Mouse (Mus musculus) liver, embryonic 14.5 days (tissue): Measurements from ENCODE around the gene Slc35e2. TPM values are rescaled to one million over a fixed set of nuclear protein-coding genes. Genes with fewer than 3 reads are reported as not detected.
"Not testable (repeated sequence)": the region's sequence is repeated elsewhere in the genome, so short reads cannot be mapped to it uniquely, and the experiment has no call there.

Experiments
- ATAC-seq: fragments of 200-750 bp; cut with Nextera tagmentation; 2 replicates; pipeline ENCODE4 v1.8.0; 2017; ENCODE audit warnings: moderate number of reproducible peaks, mild to moderate bottlenecking, moderate library complexity; ENCODE audit not compliant: insufficient read depth
- DNase-seq, 3 experiments: peaks; one replicate each; pipeline ENCODE4 v3.0.0-alpha.2; 2012 to 2013; ENCODE audit warnings: low read depth in 3 of 3, low spot score in 3 of 3
- H3K27ac ChIP-seq: fragments of 300-500 bp; sonication (generic); 2 replicates; pipeline ENCODE4 v1.5.1; 2014; ENCODE audit warnings: moderate library complexity, mild to moderate bottlenecking, control low read depth, inconsistent platforms
- H3K27me3 ChIP-seq: fragments of 300-500 bp; sonication (generic); 2 replicates; pipeline ENCODE4 v1.6.1; 2014; ENCODE audit warnings: mild to moderate bottlenecking, low read length, moderate library complexity; ENCODE audit not compliant: control insufficient read depth, insufficient read depth
- H3K36me3 ChIP-seq: fragments of 300-500 bp; sonication (generic); replicated peaks from 2 replicates; pipeline ENCODE4 v1.6.1; 2014; ENCODE audit warnings: low read depth; ENCODE audit not compliant: control insufficient read depth, insufficient read depth
- H3K4me1 ChIP-seq, 2 experiments: fragments of 200-500 bp in 1 of 2; fragments of 300-500 bp in 1 of 2; sonication (generic) in 1 of 2; replicated peaks; 2 replicates each; pipeline ENCODE4 v1.6.1; 2012 to 2014; ENCODE audit warnings: antibody characterized with exemption in 1 of 2, inconsistent platforms in 1 of 2, low read length in 1 of 2; ENCODE audit not compliant: control insufficient read depth in 2 of 2, insufficient read depth in 2 of 2
- H3K4me2 ChIP-seq: fragments of 300-500 bp; sonication (generic); 2 replicates; pipeline ENCODE4 v1.6.1; 2014; ENCODE audit warnings: low read depth, mild to moderate bottlenecking, control low read depth, moderate library complexity
- H3K4me3 ChIP-seq, 2 experiments: fragments of 200-500 bp in 1 of 2; fragments of 300-500 bp in 1 of 2; sonication (generic) in 1 of 2; 2 replicates each; pipeline ENCODE4 v1.5.1; 2012 to 2014; ENCODE audit warnings: low read depth in 2 of 2, low read length in 2 of 2, mild to moderate bottlenecking in 2 of 2, control low read depth in 1 of 2, inconsistent platforms in 1 of 2, moderate library complexity in 1 of 2; ENCODE audit not compliant: insufficient read depth in 1 of 2
- H3K9ac ChIP-seq: fragments of 300-500 bp; sonication (generic); replicated peaks from 2 replicates; pipeline ENCODE4 v1.6.1; 2014; ENCODE audit warnings: mild to moderate bottlenecking, control low read depth, moderate library complexity
- H3K9me3 ChIP-seq: fragments of 300-500 bp; sonication (generic); 2 replicates; pipeline ENCODE4 v1.6.1; 2016; ENCODE audit warnings: low read length, mixed read lengths; ENCODE audit not compliant: control insufficient read depth
- CTCF ChIP-seq: IDR thresholded peaks from 2 replicates; pipeline ENCODE4 v1.5.1; 2016; ENCODE audit warnings: antibody characterized with exemption, low read depth, control low read depth
- EP300 ChIP-seq: IDR thresholded peaks from 2 replicates; pipeline ENCODE4 v1.6.1; 2016; ENCODE audit warnings: antibody characterized with exemption, low read depth
- WGBS: fragments of 180-500 bp; shearing (Covaris S2); extraction: QIAGEN DNeasy Blood & Tissue Kit; methylation state at CpG from one replicate; pipeline ENCODE4 v1.1.7; 2014; ENCODE audit not compliant: insufficient replicate concordance; 5-methylcytosine and 5-hydroxymethylcytosine counted together
- polyA plus RNA-seq, 2 experiments: library from polyadenylated mRNA; depleted of rRNA in 1 of 2; stranded (reverse) in 1 of 2; unstranded in 1 of 2; fragments of >200 nt; fragmentation: Nextera tagmentation in 1 of 2; extraction: Ambion mirVana in 1 of 2; gene quantifications; 2 replicates each; pipeline versions ENCODE4 v1.2.1 to v1.2.3; 2012 to 2014

Gene Slc35e2
- polyA plus RNA-seq, 2 experiments = 4.1 to 6.7 TPM

- peak within 1 kb of the TSS; percentile 87 for H3K9ac ChIP-seq
- H3K9me3 ChIP-seq = no peaks in the 10 kb centered on the region
- TF ChIP-seq EP300 (no peak), CTCF (no peak)
- peak within 1 kb of the TSS; percentile 97 for H3K4me2 ChIP-seq
- peaks cover 2 to 5% of the 10 kb centered on the region in 2 experiments for H3K4me1 ChIP-seq
- no peaks in the 10 kb centered on the region for H3K27me3 ChIP-seq
- peaks cover 31% of the 10 kb centered on the region for H3K36me3 ChIP-seq
- ATAC-seq (peak; percentile 100), DNase-seq (peak; percentile 98)
- peak within 1 kb of the TSS; percentile 95 for H3K27ac ChIP-seq
- WGBS = under 1% methylated on average over 84 of the region's 84 CpGs
- H3K4me3 ChIP-seq = peak within 1 kb of the TSS; percentile 80 to 88
Observed at GRCm38 (mm10) chr4:155624338-155625291, 23.4 kb downstream of the Slc35e2 start, which contains the start of gene Cdk11b. Cdk11b (plus strand) TSS chr4:155624854.

DNA sequence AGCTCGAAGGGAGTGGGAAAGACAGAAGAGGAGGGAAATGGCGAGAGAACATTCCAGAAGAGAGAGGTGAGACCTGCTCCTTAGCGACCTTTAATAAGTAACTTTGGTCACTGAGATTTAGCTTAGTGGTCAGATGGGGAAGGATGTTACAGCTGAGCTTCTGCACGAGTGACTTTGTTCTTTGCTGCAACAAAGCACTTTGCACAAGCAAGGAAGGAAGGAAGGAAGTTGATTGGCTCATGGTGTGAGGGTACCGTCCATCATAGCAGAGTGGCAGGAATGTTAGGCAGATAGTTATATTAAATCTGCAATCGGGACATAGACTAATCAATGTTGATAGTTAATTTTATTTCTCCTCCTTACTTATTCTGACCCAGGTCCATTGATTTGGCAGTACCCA lies 29.1 kb downstream of the Slc35e2 start:
- Histone ChIP-seq H3K9me3 (no peaks in the 10 kb centered on the region), H3K9ac (no peak overlapping the region), H3K4me3 (no peak overlapping the region), H3K27ac (no peak overlapping the region), H3K4me2 (no peak overlapping the region), H3K4me1 (no peaks in the 10 kb centered on the region; a peak in 1 of 4 replicates), H3K27me3 (no peaks in the 10 kb centered on the region), H3K36me3 (peaks cover 52% of the 10 kb centered on the region)
- ATAC-seq (no peak), DNase-seq (no peak)
- WGBS = 69% methylated on average over 6 of the region's 6 CpGs
- TF ChIP-seq EP300 (no peak), CTCF (no peak)

DNA sequence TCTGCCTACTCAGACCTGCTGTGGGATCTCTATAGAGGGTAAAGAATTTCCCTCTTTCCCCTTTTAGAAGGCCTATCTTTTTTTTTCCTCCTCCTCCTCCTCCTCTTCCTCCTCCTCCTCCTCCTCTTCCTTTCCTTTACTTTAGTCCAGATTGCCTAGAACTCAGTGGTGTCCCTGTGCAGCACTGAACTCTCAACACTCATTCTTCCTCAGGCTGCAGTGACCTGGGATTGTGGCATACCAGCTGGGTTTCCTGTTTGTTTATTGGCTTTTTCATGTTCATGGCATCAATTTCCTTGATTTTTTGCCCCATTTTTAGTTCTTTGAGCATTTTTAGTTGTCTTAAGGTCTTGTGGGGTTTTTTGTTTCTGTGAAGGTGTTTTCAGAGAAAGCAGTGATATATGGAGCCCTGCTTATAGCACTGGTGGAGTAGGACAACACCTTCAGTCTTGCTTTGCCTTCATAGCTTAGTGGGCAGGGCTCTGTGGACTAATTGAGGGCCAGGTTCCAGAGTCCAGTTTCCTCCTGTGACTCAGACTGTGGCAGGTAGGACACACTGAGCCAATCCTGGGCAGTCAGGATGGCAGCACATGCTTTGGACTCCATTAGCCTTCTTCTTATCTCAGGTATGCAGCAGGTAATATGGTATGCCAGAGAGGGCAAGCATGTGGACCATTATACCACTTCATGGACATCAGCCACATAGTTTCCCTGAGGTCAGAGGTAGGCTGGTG lies 34.7 kb downstream of the Slc35e2 start:
- no peak overlapping the region for H3K9ac ChIP-seq
- no peak for ATAC-seq
- H3K36me3 ChIP-seq = peaks cover 53% of the 10 kb centered on the region
- H3K27me3 ChIP-seq = no peaks in the 10 kb centered on the region
- DNase-seq = no peak
- TF ChIP-seq CTCF (no peak), EP300 (no peak)
- no peak overlapping the region for H3K4me2 ChIP-seq
- no peak overlapping the region for H3K4me3 ChIP-seq
- H3K9me3 ChIP-seq = no peaks in the 10 kb centered on the region
- H3K27ac ChIP-seq = no peak overlapping the region
- no peaks in the 10 kb centered on the region for H3K4me1 ChIP-seq

- DNase-seq = no peak
- H3K4me1 ChIP-seq = no peaks in the 10 kb centered on the region
- 87% methylated on average over 1 of the region's 1 CpGs for WGBS
- H3K9ac ChIP-seq = no peak overlapping the region
- H3K36me3 ChIP-seq = peaks cover 54% of the 10 kb centered on the region
- no peak for ATAC-seq
- no peak overlapping the region for H3K4me3 ChIP-seq
- no peak overlapping the region for H3K27ac ChIP-seq
- no peaks in the 10 kb centered on the region for H3K27me3 ChIP-seq
- no peak overlapping the region for H3K4me2 ChIP-seq
- no peaks in the 10 kb centered on the region for H3K9me3 ChIP-seq
- TF ChIP-seq EP300 = no peak
- no peak for TF ChIP-seq CTCF
Observed at GRCm38 (mm10) chr4:155643531-155643930, 42.3 kb downstream of the Slc35e2 start.

GRCm38 (mm10) chr4:155645308-155645707 lies 44.1 kb downstream of the Slc35e2 start, which contains the start of gene Gm10563:
Gm10563 (minus strand) TSS chr4:155645408.
- not testable (repeated sequence) for H3K4me3 ChIP-seq, H3K9me3 ChIP-seq, H3K27ac ChIP-seq, DNase-seq, H3K27me3 ChIP-seq, H3K4me2 ChIP-seq, H3K9ac ChIP-seq, H3K4me1 ChIP-seq, ATAC-seq
- peaks cover 61% of the 10 kb centered on the region for H3K36me3 ChIP-seq
- 78% methylated on average over 2 of the region's 2 CpGs for WGBS
